Mouse (Mus musculus): Measurements from ENCODE around the gene Stk32b.

The Stk32b gene

DNA sequence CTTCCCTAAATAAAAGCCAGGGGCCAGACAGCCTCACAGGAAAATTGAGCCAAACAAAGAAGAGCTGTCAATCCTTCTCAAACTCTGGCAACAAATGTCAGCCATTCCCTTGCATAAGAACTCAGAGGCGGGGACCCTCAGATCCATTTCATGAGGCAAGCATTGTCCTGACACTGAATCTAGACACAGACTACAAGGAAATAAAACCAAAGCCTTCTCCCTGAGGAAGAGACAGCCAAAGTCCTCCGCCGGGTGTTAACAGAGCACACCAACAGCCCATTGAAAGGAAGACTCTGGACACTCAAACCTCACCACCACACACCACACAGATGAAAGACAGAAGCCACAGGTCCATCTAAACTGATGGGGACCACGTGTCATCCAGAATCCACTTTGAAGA, 57.8 kb downstream of the Stk32b start:
- no peak for DNase-seq

GRCm38 (mm10) chr5:37657741-37658140, 59.2 kb downstream of the Stk32b start:
- DNase-seq: no peak

DNA sequence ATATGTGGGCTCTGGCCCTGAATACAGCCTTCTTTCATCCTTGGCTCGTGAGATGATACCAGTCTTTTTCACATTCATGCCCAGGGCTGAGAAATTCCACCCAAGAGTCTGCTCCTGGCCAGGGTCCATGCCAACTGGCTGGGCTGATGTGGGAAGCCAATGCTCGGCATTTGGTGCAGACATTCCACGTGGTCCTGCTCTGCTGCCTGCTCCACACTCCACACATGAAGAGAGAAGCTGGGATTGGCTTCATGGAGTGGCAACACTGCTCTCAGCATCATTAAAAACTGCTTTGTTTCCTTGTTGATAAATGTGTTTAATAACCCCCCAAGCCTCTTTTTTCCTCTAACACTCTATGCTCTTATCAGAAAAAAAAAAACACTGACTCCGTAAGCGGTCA, 61.8 kb downstream of the Stk32b start:
- no peak for DNase-seq

DNA sequence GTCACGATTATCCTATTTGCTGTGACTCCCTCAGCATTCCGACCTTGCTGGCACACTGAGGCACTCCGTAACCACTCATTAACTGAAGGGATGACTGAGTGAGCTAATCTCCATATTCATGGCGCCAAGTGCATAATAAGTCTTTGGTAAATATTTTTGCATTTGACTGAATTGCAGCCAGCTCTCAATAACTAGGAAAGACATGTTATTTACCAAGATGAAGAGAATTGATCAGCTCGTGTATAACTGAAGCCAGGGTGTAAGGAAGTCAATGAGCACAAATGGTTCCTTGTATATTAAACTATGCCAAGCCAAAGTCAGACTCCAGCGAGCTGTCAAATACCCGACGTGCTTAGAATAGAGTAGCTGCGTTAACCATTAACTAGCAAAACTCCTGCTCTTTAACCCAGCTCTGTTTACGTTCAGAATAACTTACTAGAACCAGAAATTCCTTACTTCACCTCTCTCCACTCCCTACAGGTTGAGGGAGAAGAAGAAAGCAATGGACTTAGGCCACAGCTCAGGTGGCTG, 66.2 kb downstream of the Stk32b start:
- no peak for DNase-seq

- no peak for DNase-seq
Measured at GRCm38 (mm10) chr5:37650089-37650601, 66.8 kb downstream of the Stk32b start.

GRCm38 (mm10) chr5:37644082-37644481, 72.9 kb downstream of the Stk32b start:
- DNase-seq: no peak

DNA sequence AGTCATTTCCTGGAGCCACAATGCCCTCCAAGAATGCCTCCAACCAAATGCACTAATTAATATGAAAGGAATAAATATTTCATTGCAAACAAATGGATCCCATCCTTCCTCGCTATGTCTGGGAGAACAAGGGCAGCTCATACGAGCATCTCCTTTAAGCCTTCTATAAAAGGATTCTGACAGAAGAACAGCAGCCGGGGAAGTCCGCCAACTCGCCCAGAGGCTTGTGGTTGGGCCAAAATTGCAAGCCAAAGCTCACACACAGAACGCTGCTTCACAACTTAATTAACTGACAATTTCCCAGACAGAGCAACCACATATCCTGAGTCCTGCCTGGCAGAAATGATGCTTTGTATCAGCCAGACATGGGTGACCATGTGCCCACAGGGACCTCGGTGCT, 74.5 kb downstream of the Stk32b start:
- no peak for DNase-seq

DNA sequence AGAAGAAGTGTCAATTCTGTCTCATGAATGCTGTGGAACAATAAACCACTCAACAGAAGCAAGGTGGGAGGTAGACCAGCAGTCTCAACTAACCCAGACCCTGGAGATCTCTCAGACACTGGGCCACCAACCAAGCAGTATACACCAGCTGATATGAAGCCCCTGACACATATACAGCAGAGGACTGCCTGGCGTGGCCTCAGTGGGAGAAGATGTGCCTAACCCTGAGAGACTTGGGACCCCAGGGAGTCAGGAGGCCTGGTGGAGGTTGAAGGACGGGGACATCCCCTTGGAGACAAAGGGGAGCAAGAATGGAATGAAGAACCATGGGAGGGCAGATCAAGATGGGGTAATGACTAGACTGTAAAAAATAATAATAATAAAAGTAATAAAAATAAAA, 82.2 kb downstream of the Stk32b start:
- no peak for DNase-seq

DNA sequence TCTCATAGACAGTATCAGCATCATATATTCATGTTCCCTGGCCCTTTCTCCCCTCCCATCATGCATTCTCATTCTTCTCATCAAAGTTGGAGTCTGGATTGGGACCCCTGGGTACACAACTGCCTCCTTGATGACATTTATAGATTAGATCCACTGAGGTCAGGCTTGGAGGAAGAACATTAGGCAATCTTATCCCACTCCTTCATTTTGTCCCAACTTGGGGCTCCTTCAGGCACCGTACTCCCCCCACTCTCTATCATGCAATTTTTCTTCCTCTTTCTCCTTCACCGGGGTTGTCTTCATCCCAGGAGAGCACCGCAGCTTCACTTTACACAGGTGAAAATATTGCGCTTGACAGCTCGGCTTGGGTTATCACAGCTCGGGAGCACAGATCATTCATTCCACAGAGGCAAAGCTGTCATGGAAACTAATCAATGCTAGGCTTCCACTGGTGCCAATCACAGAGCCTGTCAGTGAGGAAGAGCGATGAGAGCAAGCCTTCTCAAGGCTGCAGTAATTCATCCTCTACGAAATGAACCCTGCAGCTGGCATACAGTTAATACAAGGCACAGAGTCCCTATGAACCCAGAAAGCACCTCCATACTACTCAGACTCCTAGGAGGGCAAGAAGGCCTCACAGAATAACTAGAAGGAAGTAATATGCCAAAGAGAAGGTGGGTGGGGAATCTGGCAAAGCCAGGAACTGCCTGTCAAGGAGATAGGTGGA, 89.4 kb downstream of the Stk32b start:
- DNase-seq: no peak

GRCm38 (mm10) chr5:37611874-37612273, 105.1 kb downstream of the Stk32b start:
- no peak for DNase-seq

DNA sequence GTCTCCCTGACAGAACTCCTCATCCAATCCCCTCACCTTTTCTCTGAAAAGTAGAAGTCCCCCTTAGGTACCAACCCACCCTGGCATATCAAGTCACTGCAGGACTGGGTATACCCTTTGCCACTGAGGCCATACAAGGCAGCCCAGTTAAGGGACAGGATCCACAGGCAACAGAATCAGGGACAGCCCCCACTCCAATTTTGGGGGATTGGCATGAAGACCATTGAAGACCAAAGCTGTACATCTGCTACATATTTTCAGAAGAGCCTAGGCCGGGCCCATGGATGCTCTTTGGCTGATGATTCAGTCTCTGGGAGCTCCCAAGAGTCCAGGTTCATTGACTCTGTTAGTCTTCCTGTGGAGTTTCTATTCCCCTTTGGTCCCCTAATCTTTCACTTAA, 117.4 kb downstream of the Stk32b start:
- DNase-seq: no peak

GRCm38 (mm10) chr5:37598271-37598670, 118.7 kb downstream of the Stk32b start:
- no peak for DNase-seq

GRCm38 (mm10) chr5:37592411-37592810, 124.6 kb downstream of the Stk32b start:
- DNase-seq: no peak

GRCm38 (mm10) chr5:37587861-37588260, 129.1 kb downstream of the Stk32b start:
- DNase-seq: no peak

DNA sequence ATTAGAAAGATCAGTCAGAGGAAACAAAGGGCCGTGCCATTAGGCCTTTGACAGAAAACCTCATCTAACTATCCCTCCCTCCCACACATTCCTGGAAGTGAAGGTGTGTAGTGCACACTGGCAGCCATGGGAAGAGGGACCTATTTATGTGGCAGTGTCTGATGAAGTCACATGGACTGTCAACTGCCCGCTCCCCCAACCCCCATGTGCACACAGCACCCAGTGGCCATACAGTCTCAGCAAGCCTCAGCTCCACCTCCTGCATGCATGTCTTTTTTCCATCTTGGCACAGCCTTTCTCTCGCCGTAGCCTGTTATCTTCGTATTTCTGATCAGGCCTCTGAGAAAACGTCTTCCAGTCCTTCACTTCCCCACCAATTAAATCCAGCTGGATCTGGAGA, 130.9 kb downstream of the Stk32b start:
- no peak for DNase-seq

DNA sequence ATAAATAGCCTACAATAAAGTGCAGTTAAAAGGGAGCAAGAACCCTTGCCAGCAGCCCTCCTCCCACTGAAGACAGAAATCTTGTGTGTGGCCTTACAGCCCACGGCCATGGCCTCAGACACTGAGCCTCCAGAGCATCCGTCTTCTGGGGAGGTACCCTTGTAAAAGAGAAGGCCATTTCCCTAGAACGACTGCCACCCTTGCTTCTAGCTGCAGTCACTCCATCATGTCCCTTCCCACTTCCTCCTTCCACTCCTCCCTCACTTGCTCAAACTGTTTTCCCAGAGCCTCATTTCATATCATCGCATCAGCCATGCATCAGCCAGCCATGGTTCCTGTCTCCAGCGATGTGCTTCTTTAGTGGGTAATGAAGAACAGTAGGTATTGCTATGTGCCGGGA, 141.5 kb downstream of the Stk32b start:
- DNase-seq: no peak

DNA sequence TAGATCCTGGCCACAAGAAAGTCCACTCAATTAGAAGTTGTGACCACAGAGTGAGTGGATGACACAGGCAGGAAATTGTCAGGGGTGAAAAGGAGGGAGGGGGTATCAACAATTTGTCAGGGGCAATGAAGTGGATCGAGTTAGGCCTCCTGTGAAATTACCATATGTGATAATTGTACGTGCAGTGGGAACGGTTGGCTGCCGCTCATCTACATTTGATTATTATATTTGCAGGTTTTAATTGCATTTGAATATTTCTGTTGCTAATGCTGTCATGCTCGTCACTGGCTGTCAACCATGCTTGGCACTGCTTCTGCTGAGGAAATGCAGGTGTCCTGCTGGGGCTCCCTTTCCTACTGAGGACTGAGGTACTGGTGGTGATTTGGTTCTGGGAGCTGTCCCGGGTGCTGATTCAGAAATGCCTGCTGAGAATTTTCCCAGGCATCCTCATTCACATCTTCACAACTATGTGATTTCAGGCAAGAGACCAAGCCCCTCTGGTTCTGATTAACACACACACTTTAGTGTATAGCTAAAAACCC, 159.6 kb downstream of the Stk32b start:
- no peak for DNase-seq

DNA sequence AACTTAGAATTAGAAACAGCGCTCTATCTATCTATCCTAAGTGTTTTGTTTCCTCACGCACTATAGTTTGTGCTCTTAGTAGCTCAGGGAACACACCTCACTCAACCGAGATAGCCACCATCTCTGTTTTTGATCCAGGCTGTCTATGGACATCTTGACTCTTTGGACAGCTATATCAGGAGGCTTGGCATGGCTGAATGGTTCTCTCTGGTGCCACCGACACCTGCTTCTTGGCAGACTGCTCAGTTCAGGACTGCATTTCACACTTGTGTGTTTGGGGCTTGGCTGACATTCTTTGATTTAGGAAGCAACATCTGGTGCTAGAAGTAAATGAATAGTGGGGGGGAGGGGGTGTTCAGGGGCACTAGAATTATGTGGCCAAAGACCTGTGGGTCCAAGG, 162.7 kb downstream of the Stk32b start:
- no peak for DNase-seq

GRCm38 (mm10) chr5:37551649-37552048, 165.3 kb downstream of the Stk32b start:
- DNase-seq: no peak

- no peak for DNase-seq
Measured at GRCm38 (mm10) chr5:37535726-37536293, 181.2 kb downstream of the Stk32b start.

GRCm38 (mm10) chr5:37535227-37535626, 181.7 kb downstream of the Stk32b start:
- DNase-seq: no peak

GRCm38 (mm10) chr5:37525363-37525762, 191.6 kb downstream of the Stk32b start:
- no peak for DNase-seq

GRCm38 (mm10) chr5:37520441-37520840, 196.5 kb downstream of the Stk32b start:
- DNase-seq: no peak

DNA sequence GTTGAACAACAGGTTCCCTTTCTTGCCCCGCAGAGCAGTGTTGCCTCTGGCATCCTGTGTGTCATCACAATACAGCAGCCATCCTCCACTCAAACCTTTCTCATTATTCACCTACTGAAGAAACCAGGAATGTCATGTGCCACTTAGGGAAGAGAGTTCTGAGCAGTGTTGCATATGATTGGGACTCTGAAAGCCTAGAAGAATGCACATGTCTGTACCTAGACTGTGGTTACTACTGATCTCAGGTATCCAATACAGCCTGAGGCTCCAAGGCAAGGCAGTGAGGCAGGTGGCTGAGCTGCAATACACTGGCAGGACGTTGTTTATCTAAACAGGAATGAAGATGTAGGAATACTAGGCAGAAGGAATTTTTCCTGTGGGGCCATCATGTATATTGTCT, 204.5 kb downstream of the Stk32b start:
- no peak for DNase-seq

Measured in liver (tissue).